Mouse (Mus musculus): ENCODE data around the gene H2afb1. TPM values are rescaled to one million over a fixed set of nuclear protein-coding genes. Genes with fewer than 3 reads are reported as not detected.
"Not testable (repeated sequence)": the region's sequence is repeated elsewhere in the genome, so short reads cannot be mapped to it uniquely, and the experiment has no call there.

Gene H2afb1
- total RNA-seq (2022) = not detected

DNA sequence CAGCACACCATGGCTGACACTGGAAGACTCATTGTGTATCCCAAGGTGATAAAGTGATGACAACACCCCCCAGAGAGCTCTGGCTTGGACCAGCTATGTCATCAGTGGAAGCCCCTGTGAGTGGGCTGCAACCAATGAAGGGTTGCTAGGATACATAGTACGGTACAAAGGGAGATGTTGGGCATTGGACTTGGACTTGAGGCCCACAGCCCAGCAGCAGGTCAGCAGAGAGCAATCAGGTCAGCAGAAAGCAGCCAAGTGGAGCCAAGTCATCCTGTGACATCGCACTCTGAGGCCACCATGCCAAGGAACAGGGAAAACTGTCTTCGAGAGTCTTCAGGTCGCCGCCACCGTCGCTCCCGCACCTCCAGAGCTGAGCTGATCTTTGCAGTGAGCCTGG, at the start of gene H2afb1:
TSS of gene H2afb1 (plus strand) at position 301 of the 400 bp plus-strand sequence.
- not testable (repeated sequence) for DNase-seq (ENCODE audit: low spot score in 2 of 2)

DNA sequence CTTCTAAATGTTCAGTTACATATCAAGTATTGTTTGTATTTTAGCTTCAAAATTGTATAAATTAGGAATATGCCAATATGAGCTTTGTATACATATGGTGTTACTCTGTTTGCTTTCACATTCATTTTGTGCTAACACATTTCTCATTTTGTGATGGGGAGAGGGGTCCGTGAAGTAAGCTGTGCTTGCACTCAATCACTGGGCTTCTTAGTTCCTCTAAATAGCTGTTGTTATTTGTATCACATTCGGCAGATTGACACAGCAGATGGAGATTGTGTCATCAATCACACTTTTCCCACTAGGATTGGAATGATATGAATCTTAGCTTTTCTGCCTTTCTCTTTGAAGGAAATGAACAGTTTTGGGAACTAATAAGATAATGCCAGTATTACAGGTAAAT, 21.5 kb downstream of the H2afb1 start:
- DNase-seq (ENCODE audit: low spot score in 2 of 2) = no peak
